Mouse (Mus musculus) frontal cortex, postnatal 36 days (tissue): Measurements from ENCODE around the gene Ptpn1.

ENCODE experiments used
- DNase-seq, 2 experiments: peaks; one replicate each; pipeline ENCODE4 v3.0.0; 2022; ENCODE audit warnings: low spot score in 2 of 2

Gene Ptpn1

DNA sequence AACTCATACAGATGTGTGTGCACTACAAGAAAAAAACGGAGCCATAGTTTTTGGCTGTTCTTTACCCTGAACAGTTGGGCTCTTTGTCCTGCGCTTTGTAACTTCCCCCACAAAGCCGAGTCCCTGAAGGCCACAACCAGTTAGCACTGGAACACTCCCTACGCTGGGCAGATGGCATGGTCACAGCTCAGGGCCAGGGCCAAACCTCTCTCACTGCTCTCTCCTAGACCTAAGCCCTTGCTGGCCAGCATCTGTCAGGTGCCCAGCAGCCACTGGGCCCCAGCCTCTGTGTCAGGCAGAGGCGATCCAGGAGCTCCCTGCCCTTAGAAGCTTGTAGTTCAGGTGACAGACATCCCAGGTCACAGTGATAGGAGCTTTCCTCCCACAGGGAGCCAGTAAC lies 13.6 kb downstream of the Ptpn1 start:
- no peak for DNase-seq

DNA sequence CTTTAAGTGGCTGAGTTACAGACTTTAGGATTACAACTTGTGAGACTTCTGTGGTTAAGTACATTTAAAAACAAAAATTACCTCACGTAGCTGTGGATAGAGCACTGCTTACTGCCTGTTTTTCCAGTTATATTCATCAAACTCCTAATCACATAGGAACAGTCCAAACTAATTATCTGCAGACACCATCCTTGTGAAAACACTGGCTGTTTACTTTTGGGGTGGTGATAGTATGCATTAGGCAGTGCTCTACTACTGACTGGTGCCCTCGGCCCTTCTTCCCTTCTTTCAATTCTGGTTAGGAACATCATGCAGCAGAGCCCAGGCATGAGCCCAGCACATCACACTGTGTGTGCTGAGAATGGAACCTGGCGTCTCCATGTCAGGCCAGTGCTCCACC lies 15.4 kb downstream of the Ptpn1 start:
- DNase-seq, result no peak

DNA sequence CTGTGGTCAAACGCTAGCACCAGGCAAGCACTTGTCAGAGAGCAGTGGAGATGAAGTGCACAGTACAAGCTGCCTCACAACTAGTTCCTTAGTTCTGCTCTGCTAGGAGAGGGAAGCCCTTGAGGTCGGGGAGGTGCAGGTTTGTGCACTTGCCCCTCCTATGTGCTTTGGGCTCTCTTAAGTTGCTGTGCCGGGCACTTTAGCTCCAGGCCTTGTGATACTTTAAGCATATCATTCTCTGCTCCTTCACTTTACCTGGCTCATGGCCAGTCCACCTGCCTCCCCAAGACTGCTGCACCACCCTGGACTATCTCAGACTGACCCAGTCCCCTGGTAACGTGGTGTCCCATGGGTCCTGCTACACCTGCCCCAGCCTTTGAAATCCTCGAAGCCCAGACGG lies 16.2 kb downstream of the Ptpn1 start:
- no peak for DNase-seq

DNA sequence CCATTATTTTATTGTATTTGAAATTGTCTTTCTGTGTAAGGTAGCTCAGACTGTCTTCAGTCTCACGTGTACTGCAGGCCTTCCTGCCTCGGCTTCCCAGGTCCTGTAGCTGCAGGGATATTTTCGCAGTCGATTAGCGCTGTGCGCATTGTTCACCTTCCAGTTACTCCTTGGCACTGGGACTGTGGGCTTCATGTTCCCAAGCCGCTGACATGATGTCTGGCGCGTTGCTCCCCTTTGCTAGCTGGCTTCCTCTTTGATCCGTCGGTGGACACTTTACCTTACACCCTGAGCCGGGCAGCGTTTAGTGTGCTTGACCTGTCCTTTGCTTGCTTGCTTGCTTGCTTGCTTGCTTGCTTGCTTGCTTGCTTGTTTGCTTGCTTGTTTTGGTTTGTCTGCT lies 16.7 kb downstream of the Ptpn1 start:
- no peak for DNase-seq

DNA sequence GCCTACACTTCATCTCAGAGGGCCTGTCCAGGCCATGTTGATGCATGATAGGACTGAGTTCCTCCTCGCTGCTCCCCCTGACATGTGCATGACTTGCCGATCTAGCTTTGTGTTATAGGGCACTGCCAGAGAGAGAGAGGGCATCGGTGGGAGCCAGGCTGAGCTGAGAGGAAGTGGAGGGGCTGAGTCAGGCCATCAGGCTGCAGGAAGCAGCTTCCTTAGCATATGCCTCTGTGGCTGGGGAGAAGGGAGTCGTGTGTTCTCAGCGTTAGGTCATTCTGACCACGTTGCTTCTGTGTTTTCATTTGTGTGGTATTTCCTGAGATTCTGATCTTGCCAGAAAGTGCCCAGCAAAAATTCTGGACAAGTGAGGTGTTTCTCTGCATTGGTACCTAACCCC lies 17.4 kb downstream of the Ptpn1 start:
- DNase-seq, result no peak

DNA sequence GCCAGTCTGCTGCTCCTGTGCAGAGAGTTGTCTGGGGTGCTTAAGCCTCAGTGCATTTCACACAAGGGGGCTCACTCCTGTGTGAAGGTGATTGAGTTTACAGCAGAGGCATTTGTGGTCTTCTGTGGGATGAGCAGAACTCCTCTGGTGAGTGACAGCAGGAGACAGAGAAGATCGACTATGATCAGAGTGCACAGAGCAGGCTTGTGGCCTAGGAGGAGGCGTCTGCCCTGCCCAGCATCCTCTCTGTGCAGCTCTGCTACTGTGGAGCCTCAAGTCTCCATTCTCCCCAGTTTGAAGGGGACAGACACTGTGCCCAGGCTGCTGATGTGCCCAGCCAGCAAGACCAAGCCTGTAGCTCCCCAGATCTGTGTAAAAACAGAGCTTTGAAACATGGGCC lies 18.0 kb downstream of the Ptpn1 start:
- no peak for DNase-seq

DNA sequence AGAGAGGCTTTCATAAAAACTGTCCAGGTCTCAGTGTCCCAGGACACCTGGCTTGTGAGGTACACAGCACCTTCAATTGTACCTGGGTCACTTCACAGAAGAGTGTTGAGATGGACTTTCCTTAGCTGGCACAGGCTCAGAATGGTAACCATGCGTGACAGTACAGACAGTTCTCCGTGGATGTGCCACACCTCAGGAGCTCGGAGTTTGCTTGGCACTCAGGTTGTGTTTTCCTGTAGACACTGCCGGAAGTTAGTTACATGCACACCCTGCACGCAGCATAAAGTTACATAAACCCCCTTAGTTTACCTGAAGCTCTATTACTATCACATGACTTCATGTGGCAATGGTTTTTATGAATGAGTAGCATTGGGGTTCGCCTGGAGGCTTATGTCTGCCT lies 18.8 kb downstream of the Ptpn1 start:
- no peak for DNase-seq

DNA sequence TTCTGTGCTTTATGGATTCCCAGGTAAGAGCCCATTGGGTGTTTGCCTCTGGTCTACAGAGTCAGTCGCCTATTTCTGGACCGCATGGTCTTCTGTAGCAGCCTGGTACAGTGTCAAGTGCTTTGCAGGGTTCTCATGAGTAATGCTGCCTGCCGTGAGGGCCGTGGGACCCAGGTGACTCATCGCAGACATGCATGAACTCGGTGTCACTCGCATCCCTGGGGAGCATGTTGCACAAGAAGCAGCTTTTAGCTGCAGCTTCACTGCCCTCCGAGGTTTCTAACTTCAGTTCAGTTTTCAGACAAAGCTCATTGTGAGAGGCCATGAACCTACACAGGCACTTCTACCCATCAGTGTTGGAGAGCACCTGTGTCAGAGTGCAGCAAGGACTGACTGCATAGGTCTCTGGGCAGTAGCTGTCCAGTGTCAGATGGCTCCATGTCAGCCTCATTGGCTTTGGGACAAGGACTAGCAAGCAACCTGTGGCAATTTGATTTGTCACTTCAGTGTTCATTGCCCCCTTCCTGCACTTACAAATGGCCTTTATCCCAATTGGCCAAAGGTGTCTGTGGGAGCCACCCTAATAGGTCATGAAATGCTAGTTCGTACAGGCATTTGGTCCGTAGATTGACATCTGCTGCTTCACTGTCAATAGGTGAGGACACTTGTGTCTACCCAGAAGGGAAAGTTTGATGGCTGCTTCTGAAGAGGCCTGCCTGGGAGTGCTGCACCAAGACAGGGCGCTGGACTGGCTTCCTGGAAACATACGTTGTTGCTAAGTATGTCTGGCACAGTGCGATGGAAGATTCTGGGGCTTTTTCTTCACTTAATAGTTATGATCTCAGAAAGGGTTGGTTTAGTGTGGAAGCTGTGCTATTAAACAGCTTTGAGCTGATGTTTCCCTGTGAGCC lies 19.7 kb downstream of the Ptpn1 start:
- DNase-seq, result no peak

DNA sequence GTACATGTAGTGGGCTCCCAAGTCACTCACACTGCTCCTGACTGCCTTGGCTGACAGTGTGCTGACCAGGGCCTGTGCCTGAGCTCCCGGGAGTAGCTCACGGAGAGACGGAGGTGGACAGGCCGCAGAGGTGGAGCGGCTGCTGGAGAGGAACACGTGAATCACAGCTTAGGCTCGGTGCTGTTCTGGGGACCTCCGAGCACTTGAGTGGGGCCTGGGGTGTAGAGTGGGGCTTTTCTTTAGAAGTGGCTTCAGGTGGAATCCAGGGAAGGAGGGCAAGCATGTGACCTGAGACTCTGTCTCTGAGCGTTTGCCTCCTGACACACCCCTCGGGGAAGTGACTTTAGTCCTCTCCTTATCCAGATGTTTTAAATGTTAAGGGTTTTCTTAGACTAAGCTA lies 22.0 kb downstream of the Ptpn1 start:
- no peak for DNase-seq

DNA sequence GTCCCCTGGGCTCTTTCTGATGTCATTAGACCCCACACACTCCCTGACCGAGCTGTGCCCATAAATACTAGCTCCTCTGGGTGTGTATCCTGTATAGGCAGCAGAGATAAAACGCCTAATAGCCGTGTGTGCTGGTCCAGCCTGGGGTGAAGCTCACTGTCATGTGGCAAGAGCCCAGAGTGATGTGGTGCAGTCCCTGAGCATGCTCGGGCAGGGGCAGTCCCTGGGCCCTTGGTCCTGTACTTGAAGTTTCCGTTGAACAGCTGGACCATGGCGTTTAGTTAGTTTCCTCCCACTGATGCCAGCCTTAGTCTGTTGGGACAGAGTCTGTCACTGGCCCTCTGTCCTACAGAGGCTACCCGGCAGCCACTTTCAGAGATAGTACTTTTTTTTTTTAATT lies 23.1 kb downstream of the Ptpn1 start:
- no peak for DNase-seq

DNA sequence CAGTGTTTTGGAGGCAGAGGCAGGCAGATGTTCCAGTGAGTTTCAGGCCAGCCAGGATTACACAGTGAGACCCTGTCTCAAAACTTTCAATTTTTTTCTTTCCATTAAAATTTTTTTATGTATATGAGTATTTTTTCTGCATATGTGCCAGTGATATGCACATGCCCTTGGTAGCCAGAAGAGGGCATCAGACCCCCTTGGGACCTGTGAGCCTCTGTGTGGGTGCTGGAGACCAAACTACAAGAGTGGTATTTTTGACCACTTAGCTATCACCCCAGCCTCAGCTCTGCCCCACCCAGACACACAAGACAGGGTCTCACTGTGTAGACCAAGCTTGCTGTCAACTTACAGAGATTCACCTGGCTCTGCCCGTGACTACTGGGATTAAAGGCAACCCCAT lies 25.7 kb downstream of the Ptpn1 start:
- DNase-seq, result no peak

DNA sequence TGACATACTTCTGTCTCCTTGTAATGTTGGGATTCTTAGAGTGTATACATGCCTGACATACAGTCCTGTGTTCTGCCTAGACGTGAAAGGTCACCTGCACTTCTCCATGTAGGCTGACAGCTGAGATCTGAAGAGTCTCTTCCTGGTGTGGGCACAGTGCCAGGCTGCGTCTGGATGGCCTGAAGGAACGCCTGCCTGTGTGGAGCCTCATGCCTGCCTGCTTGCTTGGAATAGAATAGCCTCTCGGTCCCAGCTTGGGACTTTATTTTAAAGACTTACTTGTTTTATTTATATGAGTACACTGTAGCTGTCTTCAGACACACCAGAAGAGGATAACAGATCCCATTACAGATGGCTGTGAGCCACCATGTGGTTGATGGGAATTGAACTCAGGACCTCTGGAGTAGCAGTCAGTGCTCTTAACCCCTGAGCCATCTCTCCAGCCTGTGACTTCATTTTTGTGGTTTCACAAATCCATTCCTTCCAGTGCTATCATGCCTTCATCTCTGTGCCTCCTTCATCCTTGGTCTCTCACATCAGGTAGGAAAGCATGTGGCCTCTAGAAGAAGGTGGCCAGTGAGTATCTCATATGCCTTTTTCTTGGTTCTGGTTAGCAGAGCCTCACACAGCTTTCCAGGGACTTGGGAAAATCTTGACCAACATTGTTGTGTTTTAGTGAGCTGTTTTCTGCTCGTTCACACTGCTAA lies 26.4 kb downstream of the Ptpn1 start:
- DNase-seq, result no peak

DNA sequence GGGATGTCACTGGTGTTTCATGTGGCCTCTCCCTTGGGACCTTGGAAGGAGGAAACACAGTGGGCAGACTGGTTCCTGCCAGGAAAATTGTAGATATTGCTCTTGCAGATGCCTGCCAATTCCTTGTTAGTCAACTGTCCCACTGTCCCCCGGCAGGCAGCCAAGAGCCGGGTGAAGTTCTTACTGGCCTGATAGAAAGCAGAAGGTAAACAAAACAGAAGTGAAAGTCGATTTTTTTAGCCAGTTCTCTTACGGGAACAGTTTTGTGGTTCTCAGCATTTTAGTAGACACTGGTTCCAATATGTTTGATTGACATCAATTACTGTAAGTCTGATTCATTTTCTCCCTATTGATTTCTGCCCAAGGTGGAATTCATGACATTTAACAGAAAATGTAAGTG lies 27.0 kb downstream of the Ptpn1 start:
- DNase-seq, result peak in 1 of 2 experiments; percentile 42

DNA sequence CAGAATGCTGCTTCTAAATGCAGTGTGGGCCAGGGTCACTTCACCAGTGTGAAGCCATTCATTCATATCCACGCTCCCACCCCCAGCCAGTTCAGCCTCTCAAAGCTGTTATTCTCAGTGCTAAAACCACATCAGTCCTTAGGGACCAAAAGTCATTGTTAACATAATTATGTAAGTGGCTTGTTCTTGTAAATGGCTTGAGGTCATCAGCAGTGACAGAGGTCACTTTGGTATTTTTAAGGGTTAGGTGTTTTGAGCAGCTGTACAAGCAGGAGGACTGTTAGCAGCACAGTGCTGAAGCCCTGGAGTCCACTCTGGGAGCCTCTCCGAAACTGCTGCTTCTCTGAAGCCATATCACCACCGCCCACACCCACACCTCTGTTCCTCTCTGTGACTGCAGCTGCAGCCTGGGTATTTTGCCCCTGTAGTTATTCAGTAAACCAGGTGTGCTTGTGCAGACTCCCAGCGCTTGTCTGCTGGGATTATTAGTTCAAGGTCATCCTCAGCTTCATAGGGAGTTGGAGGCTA lies 27.6 kb downstream of the Ptpn1 start:
- DNase-seq, result no peak

DNA sequence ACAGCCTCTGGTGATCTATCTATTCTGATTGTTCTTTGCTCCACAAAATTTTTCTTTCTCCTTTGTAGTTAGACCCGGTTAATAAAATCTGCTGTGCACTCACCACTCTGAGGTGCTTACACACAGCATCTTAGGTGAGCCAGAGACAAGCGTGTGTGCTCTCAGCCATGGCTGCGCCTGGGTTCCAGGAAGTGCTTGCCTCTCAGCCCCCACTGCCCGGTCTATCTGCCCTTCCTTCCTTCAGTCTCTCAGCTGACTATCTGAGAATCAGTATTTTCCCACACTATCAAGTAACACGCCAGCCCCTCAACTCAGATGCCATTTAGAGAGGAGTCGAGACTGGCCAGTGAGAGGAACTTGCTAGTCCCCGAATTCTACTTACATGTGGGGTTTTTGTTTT lies 28.1 kb downstream of the Ptpn1 start:
- DNase-seq, result no peak

DNA sequence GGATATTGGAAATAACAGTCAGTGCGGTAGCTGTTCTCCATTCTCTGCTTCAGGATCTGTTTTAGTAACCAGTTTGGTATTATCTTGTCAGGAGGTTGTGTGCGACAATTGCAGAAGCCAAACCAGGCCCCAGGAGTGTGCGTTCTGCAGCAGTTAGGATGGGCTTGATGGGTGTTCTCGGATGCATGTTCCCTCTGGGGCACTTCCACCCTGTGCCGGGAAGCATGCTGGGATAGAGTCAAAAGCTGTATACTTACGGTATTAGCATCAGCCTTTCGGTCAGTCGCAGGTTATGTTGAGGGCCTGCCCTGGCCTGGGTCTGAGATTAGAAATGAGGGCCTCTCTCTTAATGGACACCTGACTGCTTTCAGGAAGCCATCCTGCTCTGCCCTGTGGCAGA lies 28.7 kb downstream of the Ptpn1 start:
- DNase-seq, result no peak

DNA sequence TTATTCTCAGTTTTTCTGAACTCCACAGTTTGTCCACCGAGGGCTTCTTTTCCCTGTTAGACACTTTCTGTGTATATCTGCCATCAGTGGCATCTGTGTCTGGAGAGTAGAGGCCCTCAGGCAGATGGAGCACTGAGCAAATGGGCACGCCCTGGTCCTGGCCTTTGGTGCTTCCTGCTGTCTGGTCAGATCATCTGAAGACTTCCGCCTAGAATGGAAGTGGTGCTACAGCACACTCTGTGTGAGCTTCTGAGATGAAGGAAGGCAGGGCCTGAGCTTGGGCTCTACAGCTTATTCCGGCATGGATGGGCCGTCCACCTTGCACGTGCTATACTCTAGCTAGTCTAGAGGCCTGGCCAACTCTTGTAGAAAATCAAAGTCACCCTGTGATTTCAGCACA lies 30.5 kb downstream of the Ptpn1 start:
- DNase-seq, result no peak

DNA sequence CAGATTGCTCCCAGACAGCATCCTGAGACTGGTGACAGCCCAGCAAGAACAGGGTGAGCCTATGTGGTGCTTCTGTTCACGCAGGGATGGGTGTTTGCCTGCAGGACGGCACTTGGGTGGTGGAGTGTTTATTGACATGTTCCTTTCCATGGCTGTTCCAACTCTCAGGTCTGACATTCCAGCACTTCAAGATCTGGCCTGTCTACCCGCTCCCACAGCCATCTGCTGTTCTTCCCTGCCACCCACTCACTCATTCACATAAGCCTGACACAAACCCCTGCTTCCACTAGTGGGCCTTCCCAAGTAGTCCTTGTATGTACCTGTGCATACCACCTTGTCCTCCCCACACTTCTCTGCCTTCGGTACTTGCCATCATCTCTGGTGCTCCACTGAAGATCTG lies 31.3 kb downstream of the Ptpn1 start:
- DNase-seq, result peak; percentile 51 to 71

DNA sequence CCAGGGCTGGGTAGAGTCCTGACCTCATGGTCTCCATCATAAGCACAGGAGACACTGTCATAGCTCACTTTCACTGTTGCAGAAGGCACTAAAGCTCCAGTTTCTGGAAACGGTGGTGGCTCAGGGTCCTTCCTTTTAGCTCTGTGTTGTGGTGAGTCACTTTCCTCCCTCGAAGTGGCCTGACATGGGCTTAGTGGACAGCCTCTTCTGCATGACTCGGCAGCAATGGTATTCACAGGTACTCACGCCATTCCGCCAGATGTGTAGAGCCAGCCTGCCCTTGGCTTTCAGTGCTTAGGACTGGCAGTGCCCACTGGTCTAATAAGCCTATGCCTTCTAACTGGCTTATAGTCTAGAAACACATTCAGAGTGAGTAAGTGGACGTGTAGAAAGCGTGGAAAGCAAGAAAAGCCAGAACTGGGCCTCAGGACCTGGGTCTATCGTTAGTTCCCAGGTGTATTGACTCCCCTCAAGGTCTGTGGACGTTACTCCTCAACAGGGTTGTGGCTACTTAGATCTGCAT lies 32.0 kb downstream of the Ptpn1 start:
- DNase-seq, result no peak

DNA sequence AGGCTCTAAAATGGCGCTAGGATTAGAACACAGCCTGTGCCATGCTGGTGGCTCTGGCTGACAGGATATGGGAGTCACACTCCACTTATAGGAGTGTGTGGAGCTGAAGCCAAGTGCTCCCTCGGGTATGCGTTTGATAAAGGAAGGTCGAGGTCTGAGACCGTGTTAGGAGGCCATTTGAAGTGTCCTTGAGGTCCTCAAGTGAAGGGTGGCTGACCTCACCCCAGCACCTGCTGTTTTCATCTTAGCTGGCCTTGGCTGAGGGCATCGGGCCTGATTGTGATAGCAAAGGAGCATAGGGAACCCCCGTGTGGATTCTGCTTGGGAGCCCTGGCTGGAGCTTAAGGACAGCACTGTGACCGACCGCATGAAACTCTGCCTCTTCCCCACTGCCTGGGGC lies 32.5 kb downstream of the Ptpn1 start:
- DNase-seq, result no peak

DNA sequence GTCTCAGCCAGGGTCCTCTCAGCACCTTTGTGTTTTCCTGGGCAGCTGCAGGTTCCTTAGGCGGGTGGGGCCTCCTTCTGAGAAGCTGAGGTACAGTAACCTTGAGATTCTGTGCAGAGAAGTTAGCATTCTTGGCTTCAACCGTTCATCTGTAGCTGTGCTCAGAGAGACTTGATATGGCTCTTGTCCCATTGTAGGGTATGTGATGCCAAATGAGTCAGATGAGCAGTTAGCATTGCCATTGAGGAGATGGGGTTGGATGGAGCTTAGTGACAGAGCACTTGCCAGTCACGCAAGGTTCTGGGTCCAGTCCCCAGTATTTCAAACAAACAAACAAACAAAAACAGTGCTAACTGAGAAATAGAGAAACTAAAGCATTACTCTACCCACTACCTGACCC lies 34.1 kb downstream of the Ptpn1 start:
- no peak for DNase-seq

DNA sequence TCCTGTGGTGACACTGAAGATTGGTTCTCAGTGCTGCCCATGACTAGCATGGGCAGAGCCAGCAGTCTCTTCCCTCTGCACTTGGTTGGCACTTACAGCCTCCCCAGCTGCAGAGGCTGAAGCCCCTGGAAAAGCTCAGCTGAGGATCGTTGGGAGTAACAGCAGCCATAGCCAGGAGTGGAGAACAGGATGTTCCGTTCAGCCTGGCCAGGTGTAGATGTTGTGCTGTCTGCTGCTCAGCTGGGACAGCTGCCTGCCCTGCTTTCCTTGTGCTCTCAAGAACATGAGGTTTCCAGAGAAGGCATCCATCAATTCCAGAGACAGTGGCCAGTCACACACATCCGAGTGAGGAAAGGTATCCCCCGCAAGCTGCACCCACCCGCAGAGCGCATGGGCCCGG lies 36.6 kb downstream of the Ptpn1 start:
- no peak for DNase-seq
